Mouse (Mus musculus): ENCODE data around the gene Zfp57. TPM values are rescaled to one million over a fixed set of nuclear protein-coding genes. Genes with fewer than 3 reads are reported as not detected.

The Zfp57 gene
- total and polyA plus RNA-seq, 3 experiments: 0.26 TPM; not detected in 2

- no peak overlapping the region for H3K27ac ChIP-seq (ENCODE audit: insufficient read depth, low read depth)
- dilution Hi-C loops (cut with MboI; ENCODE audit: extremely low pct_ligation_motif_present, extremely low pct_unique_long_range_greater_than_20kb, low sequenced_read_pairs): no loop called here
- no peak for TF ChIP-seq KAT2A (IDR thresholded peaks at IDR 0.05; ENCODE audit: insufficient replicate concordance, low read length)
- TF ChIP-seq USF1 (IDR thresholded peaks at IDR 0.05; ENCODE audit: low read depth, low read length): no peak
- no peak for TF ChIP-seq POLR2AphosphoS2 (IDR thresholded peaks at IDR 0.05; ENCODE audit: low read depth, low read length)
- TF ChIP-seq USF2 (conservative IDR thresholded peaks at IDR 0.05; ENCODE audit: low read depth, low read length): no peak
- TF ChIP-seq RCOR1 (conservative IDR thresholded peaks at IDR 0.05; ENCODE audit: low read depth, low read length): no peak
- no peak for TF ChIP-seq SMC3 (IDR thresholded peaks at IDR 0.05; ENCODE audit: low read depth, low read length)
- TF ChIP-seq PAX5 (IDR thresholded peaks at IDR 0.05; ENCODE audit: low read length): no peak
- no peak for TF ChIP-seq UBTF (IDR thresholded peaks at IDR 0.05; ENCODE audit: low read depth, low read length)
- no peak for TF ChIP-seq JUND (conservative IDR thresholded peaks at IDR 0.05; ENCODE audit: low read depth, low read length)
- in situ Hi-C loops (cut with MboI; ENCODE audit: low pct_ligation_motif_present, low pct_unique_long_range_greater_than_20kb, low sequenced_read_pairs): no loop called here
- H3K27me3 ChIP-seq (replicated peaks): no peaks in the 10 kb centered on the region
- no peak for DNase-seq (ENCODE audit: extremely low read depth)
- peaks cover 0 to 9% of the 10 kb centered on the region in 2 experiments; a peak in 2 of 4 replicates for H3K4me1 ChIP-seq (ENCODE audit: control insufficient read depth in 1 of 2, insufficient read depth in 2 of 2)
- H3K36me3 ChIP-seq (replicated peaks in 1 of 2; ENCODE audit: control insufficient read depth in 1 of 2, insufficient read depth in 1 of 2, low read length in 1 of 2): no peaks in the 10 kb centered on the region
- H3K9me3 ChIP-seq (replicated peaks; ENCODE audit: low read length): no peaks in the 10 kb centered on the region
- no peak overlapping the region for H3K4me3 ChIP-seq (replicated peaks in 1 of 3; ENCODE audit: low read depth in 2 of 3, low read length in 2 of 3, poor library complexity in 1 of 3)
- H3K4me2 ChIP-seq (ENCODE audit: insufficient read depth, low read depth, poor library complexity, severe bottlenecking): no peak overlapping the region
- H3K9ac ChIP-seq (ENCODE audit: insufficient read depth, low read depth): no peak overlapping the region
- no peaks in the 10 kb centered on the region for H3K79me2 ChIP-seq (replicated peaks; ENCODE audit: control insufficient read depth, extremely low read depth, insufficient read depth, poor library complexity, severe bottlenecking)
Measured at GRCm38 (mm10) chr17:36973271-36973787, 27.6 kb upstream of the Zfp57 start.

DNA sequence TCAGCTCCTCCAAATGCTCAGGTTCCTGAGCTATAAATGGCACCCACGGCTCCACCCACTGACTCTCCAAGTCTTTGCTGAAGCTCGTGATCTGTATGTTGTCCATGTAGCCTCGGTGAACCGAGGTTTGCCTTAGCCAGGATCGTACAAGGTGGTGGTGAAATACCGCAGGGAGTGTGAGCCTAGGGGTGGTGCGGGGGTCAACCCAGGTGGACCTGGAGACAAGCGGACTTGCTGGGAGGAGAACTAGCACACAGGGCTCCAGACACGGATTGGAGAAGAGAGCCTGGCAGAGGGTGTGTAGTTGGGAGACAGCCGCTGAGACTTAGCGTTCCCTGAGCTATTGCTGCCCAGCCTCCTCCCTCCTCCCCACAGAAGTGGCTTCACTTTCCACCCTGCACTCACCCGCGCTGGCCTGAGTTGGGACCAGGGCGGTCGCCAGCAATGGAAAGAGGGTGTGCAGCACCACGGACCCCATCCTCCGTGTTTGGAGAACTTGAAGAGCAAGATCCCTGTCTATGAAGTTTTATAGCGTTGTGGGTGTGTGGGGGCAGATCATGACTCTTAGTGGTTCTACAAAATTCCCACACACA, 19.6 kb upstream of the Zfp57 start, which contains the start of gene 2410137M14Rik:
Gene 2410137M14Rik, minus strand, starts transcription at position 17 of the 593 bp plus-strand sequence.
- DNase-seq (ENCODE audit: extremely low read depth): no peak
- in situ Hi-C loops (cut with MboI; ENCODE audit: low pct_ligation_motif_present, low pct_unique_long_range_greater_than_20kb, low sequenced_read_pairs): no loop called here
- Histone ChIP-seq H3K27ac (ENCODE audit: insufficient read depth, low read depth) (no peak within 1 kb of the TSS), H3K4me3 (replicated peaks in 1 of 3; ENCODE audit: low read depth in 2 of 3, low read length in 2 of 3, poor library complexity in 1 of 3) (no peak within 1 kb of the TSS), H3K9ac (ENCODE audit: insufficient read depth, low read depth) (no peak within 1 kb of the TSS), H3K4me1 (ENCODE audit: control insufficient read depth in 1 of 2, insufficient read depth in 2 of 2) (no peaks in the 10 kb centered on the region), H3K27me3 (replicated peaks) (no peaks in the 10 kb centered on the region), H3K4me2 (ENCODE audit: insufficient read depth, low read depth, poor library complexity, severe bottlenecking) (no peak within 1 kb of the TSS), H3K79me2 (replicated peaks; ENCODE audit: control insufficient read depth, extremely low read depth, insufficient read depth, poor library complexity, severe bottlenecking) (no peaks in the 10 kb centered on the region), H3K36me3 (replicated peaks in 1 of 2; ENCODE audit: control insufficient read depth in 1 of 2, insufficient read depth in 1 of 2, low read length in 1 of 2) (no peaks in the 10 kb centered on the region), H3K9me3 (replicated peaks; ENCODE audit: low read length) (no peaks in the 10 kb centered on the region)
- dilution Hi-C loops (cut with MboI; ENCODE audit: extremely low pct_ligation_motif_present, extremely low pct_unique_long_range_greater_than_20kb, low sequenced_read_pairs): no loop called here
- TF ChIP-seq GABPA (IDR thresholded peaks at IDR 0.05; ENCODE audit: insufficient replicate concordance, low read depth, low read length): no peak
- TF ChIP-seq MEF2A (IDR thresholded peaks at IDR 0.05; ENCODE audit: borderline replicate concordance, low read depth, low read length): no peak
- no peak for TF ChIP-seq USF1 (IDR thresholded peaks at IDR 0.05; ENCODE audit: low read depth, low read length)
- TF ChIP-seq POLR2A (IDR thresholded peaks at IDR 0.05; ENCODE audit: low read depth, low read length): no peak
- TF ChIP-seq TBP (conservative IDR thresholded peaks at IDR 0.05; ENCODE audit: low read depth, low read length): no peak
- no peak for TF ChIP-seq MAFK (IDR thresholded peaks at IDR 0.05; ENCODE audit: insufficient replicate concordance, low read length)
- TF ChIP-seq EP300 (IDR thresholded peaks at IDR 0.05; ENCODE audit: low read length): no peak
- no peak for TF ChIP-seq USF2 (conservative IDR thresholded peaks at IDR 0.05; ENCODE audit: low read depth, low read length)
- no peak for TF ChIP-seq KAT2A (IDR thresholded peaks at IDR 0.05; ENCODE audit: insufficient replicate concordance, low read length)

Data from CH12.LX (cell line).